Mouse (Mus musculus) E14TG2a.4 (cell line): ENCODE measurements around the gene Cyb561d2.

ENCODE experiments used
- CTCF ChIP-seq: conservative IDR thresholded peaks from 2 replicates; pipeline ENCODE4 v1.5.1; 2014; ENCODE audit warnings: low read length
- NANOG ChIP-seq: IDR thresholded peaks from 2 replicates; pipeline ENCODE4 v1.6.1; 2014; ENCODE audit warnings: borderline replicate concordance, low read length, mixed read lengths
- POU5F1 ChIP-seq: IDR thresholded peaks from 2 replicates; pipeline ENCODE4 v1.6.1; 2014; ENCODE audit warnings: low read length, borderline replicate concordance

- TF ChIP-seq CTCF: no peak
- no peak for TF ChIP-seq NANOG
- TF ChIP-seq POU5F1: no peak
These were observed 35.9 kb upstream of the Cyb561d2 start for GRCm38 (mm10) chr9:107577871-107578270.
